Mouse (Mus musculus) gastrocnemius, postnatal 10 days (tissue): ENCODE results near the gene Dmgdh. TPM values are rescaled to one million over a fixed set of nuclear protein-coding genes. Genes with fewer than 3 reads are reported as not detected.

ENCODE experiments used
- DNase-seq: peaks from one replicate; pipeline ENCODE4 v3.0.0; 2021; ENCODE audit warnings: mixed read lengths
- microRNA-seq, 2 experiments: library from miRNA; unstranded; fragments of <30 nt; microRNA quantifications; one replicate each; pipeline ENCODE4 v1.2.0; 2021
- total RNA-seq, 2 experiments: library from RNA; stranded (reverse); gene quantifications; 2 replicates each; pipeline ENCODE4 v1.2.3; 2021

Gene Dmgdh
- total RNA-seq, 2 experiments from 2014 or later = not detected

GRCm38 (mm10) chr13:93772861-93773260 is 98.6 kb downstream of the Dmgdh start:
- DNase-seq = no peak

- no peak for DNase-seq
These were observed 99.6 kb downstream of the Dmgdh start for GRCm38 (mm10) chr13:93773704-93774315.

- no peak for DNase-seq
These were observed 108.6 kb downstream of the Dmgdh start for GRCm38 (mm10) chr13:93782823-93783222.

GRCm38 (mm10) chr13:93785329-93785728 is 111.1 kb downstream of the Dmgdh start:
- no peak for DNase-seq

- DNase-seq = no peak
These were observed 111.8 kb downstream of the Dmgdh start for GRCm38 (mm10) chr13:93786051-93786450.

- no peak for DNase-seq
These were observed 113.4 kb downstream of the Dmgdh start for GRCm38 (mm10) chr13:93787647-93788046.

GRCm38 (mm10) chr13:93792945-93793642 is 118.9 kb downstream of the Dmgdh start:
- peak; percentile 19 for DNase-seq

GRCm38 (mm10) chr13:93793643-93794182 is 119.5 kb downstream of the Dmgdh start:
- no peak for DNase-seq

GRCm38 (mm10) chr13:93797011-93797600 is 122.9 kb downstream of the Dmgdh start:
- DNase-seq = no peak

Small RNA genes lying within 50 kb of the gene (microRNA-seq; reads per million reads assigned to microRNA genes)
- 0 reads per million in 2 experiments for gene Mir5624

Other genes with a start within 250 kb of the Dmgdh start
- gene Jmy, start 174.6 kb upstream of the Dmgdh start, total RNA-seq = 10 to 100 TPM; 20.9 to 22.9 TPM
- gene Bhmt, start 36.5 kb upstream of the Dmgdh start, total RNA-seq = under 1 TPM in 1 of 2 experiments, not detected in 1; 0.54 TPM
- gene Bhmt2, start 131 bp upstream of the Dmgdh start, total RNA-seq = under 1 TPM in 1 of 2 experiments, not detected in 1; 0.20 TPM
- 10 to 100 TPM; 10.6 to 22.1 TPM for gene Arsb, start 97.2 kb downstream of the Dmgdh start, total RNA-seq